Mouse (Mus musculus) CH12.LX (cell line): ENCODE data around the gene Ctsw. TPM values are rescaled to one million over a fixed set of nuclear protein-coding genes. Genes with fewer than 3 reads are reported as not detected.
A peak's percentile ranks its signal among the peaks of the same experiment; 100 is the strongest.

Source experiments
- DNase-seq: peaks from one replicate; pipeline ENCODE4 v3.0.0-alpha.2; 2013; ENCODE audit errors: extremely low read depth
- H3K27ac ChIP-seq: 2 replicates; pipeline ENCODE4 v1.5.1; 2012; ENCODE audit warnings: low read depth, mild to moderate bottlenecking, control low read depth, moderate library complexity; ENCODE audit not compliant: insufficient read depth
- H3K27me3 ChIP-seq: replicated peaks from 2 replicates; pipeline ENCODE3; 2012; ENCODE audit warnings: inconsistent platforms
- H3K36me3 ChIP-seq, 2 experiments: replicated peaks in 1 of 2; 2 replicates each; pipeline versions ENCODE3 to v1.6.1; 2012; ENCODE audit warnings: inconsistent platforms in 1 of 2, low read length in 1 of 2, mild to moderate bottlenecking in 1 of 2, mixed read lengths in 1 of 2, moderate library complexity in 1 of 2; ENCODE audit not compliant: control insufficient read depth in 1 of 2, insufficient read depth in 1 of 2
- H3K4me1 ChIP-seq, 2 experiments: 2 replicates each; pipeline ENCODE4 v1.6.1; 2012; ENCODE audit warnings: inconsistent platforms in 1 of 2, moderate library complexity in 1 of 2; ENCODE audit not compliant: insufficient read depth in 2 of 2, control insufficient read depth in 1 of 2
- H3K4me2 ChIP-seq: 2 replicates; pipeline ENCODE4 v1.6.1; 2012; ENCODE audit warnings: low read depth, mild to moderate bottlenecking, control low read depth; ENCODE audit not compliant: poor library complexity, insufficient read depth, severe bottlenecking
- H3K4me3 ChIP-seq, 3 experiments: fragments of 150-350 bp in 1 of 3; sonication (generic) in 1 of 3; replicated peaks in 1 of 3; 2 replicates each; pipeline versions ENCODE3 to v1.5.1; 2011 to 2012; ENCODE audit warnings: low read depth in 2 of 3, low read length in 2 of 3, mild to moderate bottlenecking in 2 of 3, moderate library complexity in 2 of 3, control low read depth in 1 of 3, improper control_type of control experiment in 1 of 3, inconsistent platforms in 1 of 3, mixed read lengths in 1 of 3; ENCODE audit not compliant: poor library complexity in 1 of 3
- H3K79me2 ChIP-seq: replicated peaks from 2 replicates; pipeline ENCODE4 v1.6.1; 2012; ENCODE audit warnings: mild to moderate bottlenecking, moderate library complexity; ENCODE audit not compliant: control insufficient read depth, poor library complexity, insufficient read depth, severe bottlenecking; ENCODE audit errors: extremely low read depth
- H3K9ac ChIP-seq: 2 replicates; pipeline ENCODE4 v1.6.1; 2012; ENCODE audit warnings: low read depth, mild to moderate bottlenecking, control low read depth, moderate library complexity; ENCODE audit not compliant: insufficient read depth
- H3K9me3 ChIP-seq: replicated peaks from 2 replicates; pipeline ENCODE3; 2012; ENCODE audit warnings: low read length, inconsistent platforms, mixed read lengths
- CHD2 ChIP-seq: IDR thresholded peaks from 2 replicates; pipeline ENCODE4 v1.6.1; 2011; ENCODE audit warnings: low read length, improper control_type of control experiment
- CTCF ChIP-seq, 2 experiments: IDR thresholded peaks in 1 of 2; conservative IDR thresholded peaks in 1 of 2; 2 replicates each; pipeline ENCODE4 v1.5.1; 2011 to 2012; ENCODE audit warnings: low read depth in 2 of 2, low read length in 2 of 2, improper control_type of control experiment in 1 of 2, inconsistent platforms in 1 of 2, mild to moderate bottlenecking in 1 of 2, moderate library complexity in 1 of 2
- EP300 ChIP-seq: IDR thresholded peaks from 2 replicates; pipeline ENCODE4 v1.6.1; 2011; ENCODE audit warnings: low read length, improper control_type of control experiment
- ETS1 ChIP-seq: conservative IDR thresholded peaks from 2 replicates; pipeline ENCODE4 v1.6.1; 2012; ENCODE audit warnings: low read depth, mild to moderate bottlenecking, inconsistent platforms, low read length, improper control_type of control experiment, moderate library complexity
- GABPA ChIP-seq: IDR thresholded peaks from 2 replicates; pipeline ENCODE4 v1.6.1; 2012; ENCODE audit warnings: low read depth, low read length, improper control_type of control experiment, inconsistent platforms; ENCODE audit not compliant: insufficient replicate concordance
- JUND ChIP-seq: conservative IDR thresholded peaks from 2 replicates; pipeline ENCODE4 v1.6.1; 2011; ENCODE audit warnings: low read depth, low read length, improper control_type of control experiment
- KAT2A ChIP-seq: IDR thresholded peaks from 2 replicates; pipeline ENCODE4 v1.6.1; 2012; ENCODE audit warnings: low read length, improper control_type of control experiment, inconsistent platforms; ENCODE audit not compliant: insufficient replicate concordance
- MAZ ChIP-seq: IDR thresholded peaks from 2 replicates; pipeline ENCODE4 v1.6.1; 2012; ENCODE audit warnings: low read depth, mild to moderate bottlenecking, inconsistent platforms, low read length, improper control_type of control experiment, moderate library complexity
- MEF2A ChIP-seq: IDR thresholded peaks from 2 replicates; pipeline ENCODE4 v1.6.1; 2014; ENCODE audit warnings: low read depth, mild to moderate bottlenecking, inconsistent platforms, low read length, improper control_type of control experiment, borderline replicate concordance
- MXI1 ChIP-seq: IDR thresholded peaks from 2 replicates; pipeline ENCODE4 v1.6.1; 2011; ENCODE audit warnings: mild to moderate bottlenecking, low read depth, low read length, improper control_type of control experiment
- NRF1 ChIP-seq: IDR thresholded peaks from 2 replicates; pipeline ENCODE4 v1.6.1; 2014; ENCODE audit warnings: low read depth, mild to moderate bottlenecking, inconsistent platforms, low read length, improper control_type of control experiment, moderate library complexity
- PAX5 ChIP-seq: IDR thresholded peaks from 2 replicates; pipeline ENCODE4 v1.6.1; 2012; ENCODE audit warnings: low read length, inconsistent platforms, mixed read lengths
- POLR2A ChIP-seq: IDR thresholded peaks from 2 replicates; pipeline ENCODE4 v1.6.1; 2011; ENCODE audit warnings: low read depth, mild to moderate bottlenecking, improper control_type of control experiment, low read length
- RAD21 ChIP-seq: IDR thresholded peaks from 2 replicates; pipeline ENCODE4 v1.6.1; 2011; ENCODE audit warnings: low read depth, mild to moderate bottlenecking, low read length, improper control_type of control experiment, moderate library complexity
- SIN3A ChIP-seq: IDR thresholded peaks from 2 replicates; pipeline ENCODE4 v1.6.1; 2012; ENCODE audit warnings: low read length, improper control_type of control experiment, inconsistent platforms
- SMC3 ChIP-seq: IDR thresholded peaks from 2 replicates; pipeline ENCODE4 v1.6.1; 2011; ENCODE audit warnings: low read depth, low read length, improper control_type of control experiment
- TBP ChIP-seq: conservative IDR thresholded peaks from 2 replicates; pipeline ENCODE4 v1.6.1; 2011; ENCODE audit warnings: low read depth, low read length, improper control_type of control experiment
- TCF12 ChIP-seq: IDR thresholded peaks from 2 replicates; pipeline ENCODE4 v1.6.1; 2014; ENCODE audit warnings: low read depth, mild to moderate bottlenecking, inconsistent platforms, low read length, improper control_type of control experiment
- USF2 ChIP-seq: conservative IDR thresholded peaks from 2 replicates; pipeline ENCODE4 v1.6.1; 2011; ENCODE audit warnings: low read depth, low read length, improper control_type of control experiment
- ZC3H11A ChIP-seq: IDR thresholded peaks from 2 replicates; pipeline ENCODE4 v1.6.1; 2012; ENCODE audit warnings: low read depth, mild to moderate bottlenecking, inconsistent platforms, low read length, improper control_type of control experiment
- ZMIZ1 ChIP-seq: IDR thresholded peaks from 2 replicates; pipeline ENCODE4 v1.6.1; 2012; ENCODE audit warnings: low read depth, mild to moderate bottlenecking, inconsistent platforms, low read length, improper control_type of control experiment
- dilution Hi-C: fragments of 300-500 bp; cut with MboI; formaldehyde crosslinking; loops from 2 replicates; pipeline ENCODE4 v1.14.3; 2020; ENCODE audit warnings: low sequenced_read_pairs; ENCODE audit not compliant: extremely low pct_unique_long_range_greater_than_20kb, extremely low pct_ligation_motif_present
- in situ Hi-C: fragments of 300-500 bp; cut with MboI; formaldehyde crosslinking; loops from 3 replicates; pipeline ENCODE4 v1.14.3; 2019; ENCODE audit warnings: low sequenced_read_pairs, low pct_ligation_motif_present, low pct_unique_long_range_greater_than_20kb, mixed read lengths
- polyA plus RNA-seq: library from polyadenylated mRNA; unstranded; fragments of >175 nt; gene quantifications from 2 replicates; pipeline ENCODE4 v1.2.1, GENCODE M21; 2012; ENCODE audit warnings: low read depth; ENCODE audit not compliant: insufficient read length
- total RNA-seq, 2 experiments: library from RNA; depleted of rRNA; stranded (reverse); fragments of 300-350 nt in 1 of 2; fragments of >200 nt in 1 of 2; gene quantifications; 2 replicates each; pipeline ENCODE4 v1.2.3; 2012 to 2014

Gene Ctsw
- total and polyA plus RNA-seq, 3 experiments, result 0.23 to 1.1 (median 0.38) TPM

- no peak for DNase-seq
- Histone ChIP-seq H3K27ac (no peak overlapping the region), H3K9ac (no peak overlapping the region), H3K4me2 (no peak overlapping the region), H3K9me3 (no peaks in the 10 kb centered on the region), H3K4me3 (no peak overlapping the region), H3K79me2 (no peaks in the 10 kb centered on the region), H3K27me3 (peaks cover 2% of the 10 kb centered on the region), H3K4me1 (peaks cover 3 to 20% of the 10 kb centered on the region in 2 experiments; a peak in 3 of 4 replicates), H3K36me3 (no peaks in the 10 kb centered on the region)
- in situ Hi-C loops, result no loop called here
- 0 out of 2 replicates have a peak, but pooled peaks have one; percentile 3 for TF ChIP-seq SMC3
- TF ChIP-seq CTCF (conservative IDR thresholded peaks at IDR 0.05 in 1 of 2, IDR thresholded peaks at IDR 0.05 in 1 of 2; ENCODE audit: low read depth in 2 of 2, low read length in 2 of 2), result peak in 1 of 2 experiments; percentile 54; a peak in 2 of 4 replicates
- TF ChIP-seq POLR2A, result no peak
- peak; percentile 29 for TF ChIP-seq RAD21
- dilution Hi-C loops, result no loop called here
These were observed 47.8 kb upstream of the Ctsw start for GRCm38 (mm10) chr19:5515840-5516777.

GRCm38 (mm10) chr19:5513005-5513349 is 44.7 kb upstream of the Ctsw start:
- peaks cover 6 to 31% of the 10 kb centered on the region in 2 experiments for H3K4me1 ChIP-seq
- H3K9ac ChIP-seq, result no peak overlapping the region
- TF ChIP-seq TBP (peak; percentile 94), MEF2A (no peak)
- no peak overlapping the region for H3K4me2 ChIP-seq
- no peaks in the 10 kb centered on the region for H3K36me3 ChIP-seq
- peaks cover 3% of the 10 kb centered on the region for H3K27me3 ChIP-seq
- dilution Hi-C loops, result no loop called here
- H3K79me2 ChIP-seq, result no peaks in the 10 kb centered on the region
- H3K4me3 ChIP-seq, result no peak overlapping the region
- H3K9me3 ChIP-seq, result no peaks in the 10 kb centered on the region
- DNase-seq, result no peak
- H3K27ac ChIP-seq, result no peak overlapping the region
- in situ Hi-C loops, result no loop called here

GRCm38 (mm10) chr19:5512091-5513004 is 44.0 kb upstream of the Ctsw start:
- Histone ChIP-seq H3K9ac (peak overlapping the region; percentile 12; the same call in 1 of the 2 replicates), H3K36me3 (no peaks in the 10 kb centered on the region), H3K27me3 (peaks cover 3% of the 10 kb centered on the region), H3K79me2 (no peaks in the 10 kb centered on the region), H3K9me3 (no peaks in the 10 kb centered on the region), H3K4me2 (peak overlapping the region; percentile 86), H3K27ac (no peak overlapping the region; the same call in 1 of the 2 replicates), H3K4me3 (peak overlapping the region; percentile 30 to 56 (median 42)), H3K4me1 (peaks cover 6 to 31% of the 10 kb centered on the region in 2 experiments)
- dilution Hi-C loops, result no loop called here
- in situ Hi-C loops, result no loop called here
- peak; percentile 67 for DNase-seq
- 0 out of 2 replicates have a peak, but pooled peaks have one; percentile 26 for TF ChIP-seq CHD2
- TF ChIP-seq RAD21, result no peak
- no peak for TF ChIP-seq MAZ
- no peak for TF ChIP-seq CTCF (conservative IDR thresholded peaks at IDR 0.05 in 1 of 2, IDR thresholded peaks at IDR 0.05 in 1 of 2; ENCODE audit: low read depth in 2 of 2, low read length in 2 of 2)
- peak; percentile 44; the same call in 1 of the 2 replicates for TF ChIP-seq MXI1
- no peak for TF ChIP-seq USF2
- peak; percentile 42; the same call in 1 of the 2 replicates for TF ChIP-seq TCF12
- TF ChIP-seq ETS1, result peak; percentile 70
- TF ChIP-seq KAT2A, result no peak
- no peak for TF ChIP-seq SMC3
- TF ChIP-seq JUND, result peak; percentile 97
- TF ChIP-seq ZMIZ1, result no peak
- TF ChIP-seq NRF1, result no peak
- TF ChIP-seq POLR2A, result no peak
- TF ChIP-seq SIN3A, result peak; percentile 36
- no peak for TF ChIP-seq ZC3H11A
- no peak for TF ChIP-seq GABPA
- no peak for TF ChIP-seq PAX5
- TF ChIP-seq EP300, result peak; percentile 90
